Mouse (Mus musculus) adrenal gland, postnatal 14 days (tissue): ENCODE data around the gene AC153137.1. TPM values are rescaled to one million over a fixed set of nuclear protein-coding genes. Genes with fewer than 3 reads are reported as not detected.

Experiments
- total RNA-seq: library from RNA; stranded (reverse); gene quantifications from 2 replicates; pipeline ENCODE4 v1.2.3, GENCODE M21; 2021

The AC153137.1 gene
- total RNA-seq, 1 experiment from 2014 or later, result not detected

Other genes with a start within 250 kb of the AC153137.1 start
- gene Phf3, start 104.0 kb downstream of the AC153137.1 start, total RNA-seq, result 85.4 and 89.3 TPM in 2 replicates
- not detected in 2 replicates for gene Lgsn, start 198.4 kb upstream of the AC153137.1 start, total RNA-seq
- gene 4931428L18Rik, start 244.7 kb upstream of the AC153137.1 start, total RNA-seq, result 0.56 TPM in 1 of 2 replicates, not detected in the other
- not detected in 2 replicates for gene Pih1d3, start 244.9 kb upstream of the AC153137.1 start, total RNA-seq